Mouse (Mus musculus): ENCODE measurements at regions not wholly inside any gene's neighbourhood (a gene's known extent, or its start where the extent isn't known, plus 50 kb on each side); places are given as distances from the start of the nearest gene placed in this dataset.
A peak's percentile ranks its signal among the peaks of the same experiment; 100 is the strongest.

- Histone ChIP-seq H3K27ac (no peak overlapping the region), H3K9me3 (ENCODE audit: low read length) (no peaks in the 10 kb centered on the region), H3K36me3 (ENCODE audit: insufficient read depth, low read length) (no peaks in the 10 kb centered on the region), H3K9ac (replicated peaks; ENCODE audit: low read length) (no peak overlapping the region), H3K27me3 (ENCODE audit: insufficient read depth, low read length) (no peaks in the 10 kb centered on the region), H3K4me2 (ENCODE audit: low read depth, low read length) (no peak overlapping the region), H3K4me3 (ENCODE audit: low read length) (no peak overlapping the region), H3K4me1 (ENCODE audit: insufficient read depth, low read length) (no peaks in the 10 kb centered on the region)
- 94% methylated on average over 2 of the region's 2 CpGs for WGBS
- TF ChIP-seq CTCF (IDR thresholded peaks at IDR 0.05; ENCODE audit: low read depth), result no peak
- DNase-seq (ENCODE audit: low spot score), result no peak
- ATAC-seq, result no peak
Measured at GRCm38 (mm10) chr4:26637859-26638258, 291.2 kb upstream of the Manea start.

GRCm38 (mm10) chr4:26630553-26631206 lies 284.0 kb upstream of the Manea start:
- H3K27me3 ChIP-seq (ENCODE audit: insufficient read depth, low read length), result no peaks in the 10 kb centered on the region
- H3K9me3 ChIP-seq (ENCODE audit: low read length), result no peaks in the 10 kb centered on the region
- no peaks in the 10 kb centered on the region for H3K4me1 ChIP-seq (ENCODE audit: insufficient read depth, low read length)
- no peak for DNase-seq (ENCODE audit: low spot score)
- no peak overlapping the region for H3K9ac ChIP-seq (replicated peaks; ENCODE audit: low read length)
- no peak for ATAC-seq
- no peak for TF ChIP-seq CTCF (IDR thresholded peaks at IDR 0.05; ENCODE audit: low read depth)
- 31% methylated on average over 1 of the region's 1 CpGs for WGBS
- no peak overlapping the region for H3K4me3 ChIP-seq (ENCODE audit: low read length)
- H3K4me2 ChIP-seq (ENCODE audit: low read depth, low read length), result no peak overlapping the region
- H3K27ac ChIP-seq, result no peak overlapping the region
- no peaks in the 10 kb centered on the region for H3K36me3 ChIP-seq (ENCODE audit: insufficient read depth, low read length)

GRCm38 (mm10) chr4:26629710-26630109 lies 283.0 kb upstream of the Manea start:
- WGBS, result 75% methylated on average over 2 of the region's 2 CpGs
- H3K9ac ChIP-seq (replicated peaks; ENCODE audit: low read length), result no peak overlapping the region
- DNase-seq (ENCODE audit: low spot score) (no peak), ATAC-seq (no peak)
- H3K9me3 ChIP-seq (ENCODE audit: low read length), result no peaks in the 10 kb centered on the region
- H3K27ac ChIP-seq, result no peak overlapping the region
- TF ChIP-seq CTCF (IDR thresholded peaks at IDR 0.05; ENCODE audit: low read depth), result no peak
- H3K36me3 ChIP-seq (ENCODE audit: insufficient read depth, low read length), result no peaks in the 10 kb centered on the region
- no peaks in the 10 kb centered on the region for H3K27me3 ChIP-seq (ENCODE audit: insufficient read depth, low read length)
- H3K4me3 ChIP-seq (ENCODE audit: low read length), result no peak overlapping the region
- H3K4me2 ChIP-seq (ENCODE audit: low read depth, low read length), result no peak overlapping the region
- no peaks in the 10 kb centered on the region for H3K4me1 ChIP-seq (ENCODE audit: insufficient read depth, low read length)

GRCm38 (mm10) chr4:26627744-26628143 lies 281.1 kb upstream of the Manea start:
- no peak overlapping the region for H3K27ac ChIP-seq
- H3K4me3 ChIP-seq (ENCODE audit: low read length), result no peak overlapping the region
- no peak for TF ChIP-seq CTCF (IDR thresholded peaks at IDR 0.05; ENCODE audit: low read depth)
- WGBS, result 83% methylated on average over 6 of the region's 6 CpGs
- ATAC-seq (no peak), DNase-seq (ENCODE audit: low spot score) (no peak)
- no peaks in the 10 kb centered on the region for H3K36me3 ChIP-seq (ENCODE audit: insufficient read depth, low read length)
- no peaks in the 10 kb centered on the region for H3K27me3 ChIP-seq (ENCODE audit: insufficient read depth, low read length)
- no peaks in the 10 kb centered on the region for H3K9me3 ChIP-seq (ENCODE audit: low read length)
- H3K4me1 ChIP-seq (ENCODE audit: insufficient read depth, low read length), result no peaks in the 10 kb centered on the region
- no peak overlapping the region for H3K4me2 ChIP-seq (ENCODE audit: low read depth, low read length)
- H3K9ac ChIP-seq (replicated peaks; ENCODE audit: low read length), result no peak overlapping the region

GRCm38 (mm10) chr4:26589081-26589869 lies 242.6 kb upstream of the Manea start:
- H3K4me2 ChIP-seq (ENCODE audit: low read depth, low read length), result no peak overlapping the region
- DNase-seq (ENCODE audit: low spot score) (peak; percentile 52), ATAC-seq (no peak)
- no peaks in the 10 kb centered on the region for H3K9me3 ChIP-seq (ENCODE audit: low read length)
- no peaks in the 10 kb centered on the region for H3K36me3 ChIP-seq (ENCODE audit: insufficient read depth, low read length)
- H3K4me3 ChIP-seq (ENCODE audit: low read length), result no peak overlapping the region
- peak; percentile 52 for TF ChIP-seq CTCF (IDR thresholded peaks at IDR 0.05; ENCODE audit: low read depth)
- 64% methylated on average over 3 of the region's 3 CpGs for WGBS
- H3K27ac ChIP-seq, result no peak overlapping the region
- H3K4me1 ChIP-seq (ENCODE audit: insufficient read depth, low read length), result no peaks in the 10 kb centered on the region
- H3K27me3 ChIP-seq (ENCODE audit: insufficient read depth, low read length), result no peaks in the 10 kb centered on the region
- H3K9ac ChIP-seq (replicated peaks; ENCODE audit: low read length), result no peak overlapping the region

- no peak for DNase-seq (ENCODE audit: low spot score)
- WGBS, result 97% methylated on average over 3 of the region's 3 CpGs
Measured at GRCm38 (mm10) chr4:26555690-26556089, 209.0 kb upstream of the Manea start.

GRCm38 (mm10) chr4:26543833-26544232 lies 197.1 kb upstream of the Manea start:
- Histone ChIP-seq H3K27ac (no peak overlapping the region), H3K27me3 (ENCODE audit: insufficient read depth, low read length) (no peaks in the 10 kb centered on the region), H3K36me3 (ENCODE audit: insufficient read depth, low read length) (no peaks in the 10 kb centered on the region), H3K4me1 (ENCODE audit: insufficient read depth, low read length) (no peaks in the 10 kb centered on the region), H3K9ac (replicated peaks; ENCODE audit: low read length) (no peak overlapping the region), H3K4me2 (ENCODE audit: low read depth, low read length) (no peak overlapping the region), H3K9me3 (ENCODE audit: low read length) (no peaks in the 10 kb centered on the region), H3K4me3 (ENCODE audit: low read length) (no peak overlapping the region)
- DNase-seq (ENCODE audit: low spot score) (peak; percentile 92), ATAC-seq (peak; percentile 67; the same call in 1 of the 2 replicates)
- 40% methylated on average over 1 of the region's 1 CpGs for WGBS
- TF ChIP-seq CTCF (IDR thresholded peaks at IDR 0.05; ENCODE audit: low read depth), result peak; percentile 69

More at GRCm38 (mm10) chr4:26555690-26556089, 209.0 kb upstream of the Manea start:
- H3K27ac ChIP-seq, result no peak overlapping the region
- no peak overlapping the region for H3K4me2 ChIP-seq (ENCODE audit: low read depth, low read length)
- H3K9ac ChIP-seq (replicated peaks; ENCODE audit: low read length), result no peak overlapping the region
- H3K4me3 ChIP-seq (ENCODE audit: low read length), result no peak overlapping the region
- no peaks in the 10 kb centered on the region for H3K36me3 ChIP-seq (ENCODE audit: insufficient read depth, low read length)
- H3K9me3 ChIP-seq (ENCODE audit: low read length), result no peaks in the 10 kb centered on the region
- 0 out of 2 replicates have a peak, but pooled peaks have one; percentile 12 for ATAC-seq
- H3K27me3 ChIP-seq (ENCODE audit: insufficient read depth, low read length), result no peaks in the 10 kb centered on the region
- TF ChIP-seq CTCF (IDR thresholded peaks at IDR 0.05; ENCODE audit: low read depth), result no peak
- H3K4me1 ChIP-seq (ENCODE audit: insufficient read depth, low read length), result no peaks in the 10 kb centered on the region

All from hindbrain, postnatal 0 days (tissue).